Mouse (Mus musculus) testis, adult 2 months (tissue): Measurements from ENCODE around the gene Smg9.

Experiments
- CTCF ChIP-seq: fragments of 200-500 bp; IDR thresholded peaks from 2 replicates; pipeline ENCODE4 v1.5.1; 2012; ENCODE audit warnings: low read depth, mild to moderate bottlenecking, inconsistent platforms, low read length, moderate library complexity; ENCODE audit not compliant: control insufficient read depth, insufficient read depth, insufficient replicate concordance
- POLR2A ChIP-seq: fragments of 200-500 bp; IDR thresholded peaks from 2 replicates; pipeline ENCODE4 v1.6.1; 2012; ENCODE audit warnings: low read depth, mild to moderate bottlenecking, inconsistent platforms, low read length, moderate library complexity; ENCODE audit not compliant: control insufficient read depth

DNA sequence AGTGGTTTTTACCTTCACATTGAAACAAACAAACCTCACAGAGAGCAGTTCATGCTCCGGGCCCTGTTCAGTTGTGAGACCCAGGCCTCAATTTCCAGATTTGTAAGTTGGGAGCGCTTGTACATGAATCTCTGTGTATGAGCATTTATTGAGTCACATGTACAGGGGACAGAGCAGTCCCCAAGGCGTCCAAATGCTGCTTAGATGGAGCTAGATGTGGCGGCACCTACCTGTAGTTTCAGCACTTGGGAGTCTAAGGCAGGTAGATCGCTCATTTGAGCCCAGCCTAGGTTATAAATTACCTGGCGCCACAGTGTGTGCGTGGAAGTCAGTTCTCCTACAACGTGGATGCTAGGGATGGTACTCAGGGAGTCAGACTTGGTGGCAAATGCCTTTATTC lies 23.0 kb upstream of the Smg9 start:
- no peak for TF ChIP-seq CTCF
- TF ChIP-seq POLR2A, result no peak
